Mouse (Mus musculus): ENCODE measurements around the gene Trpm1. TPM values are rescaled to one million over a fixed set of nuclear protein-coding genes. Genes with fewer than 3 reads are reported as not detected.

Gene Trpm1
- total and polyA plus RNA-seq, 3 experiments: 5.9 to 10.7 (median 6.1) TPM

- in situ Hi-C loops (cut with MboI; ENCODE audit: low pct_ligation_motif_present, low pct_unique_long_range_greater_than_20kb, low sequenced_read_pairs) (no loop called here), dilution Hi-C loops (cut with MboI; ENCODE audit: extremely low pct_ligation_motif_present, extremely low pct_unique_long_range_greater_than_20kb, low sequenced_read_pairs) (no loop called here)
- Histone ChIP-seq H3K4me1 (ENCODE audit: control insufficient read depth in 1 of 2, insufficient read depth in 2 of 2) (no peaks in the 10 kb centered on the region), H3K4me3 (replicated peaks in 1 of 3; ENCODE audit: low read depth in 2 of 3, low read length in 2 of 3, poor library complexity in 1 of 3) (no peak overlapping the region), H3K9ac (ENCODE audit: insufficient read depth, low read depth) (no peak overlapping the region), H3K36me3 (replicated peaks in 1 of 2; ENCODE audit: control insufficient read depth in 1 of 2, insufficient read depth in 1 of 2, low read length in 1 of 2) (peaks cover 11 to 68% of the 10 kb centered on the region in 2 experiments), H3K79me2 (replicated peaks; ENCODE audit: control insufficient read depth, extremely low read depth, insufficient read depth, poor library complexity, severe bottlenecking) (no peaks in the 10 kb centered on the region), H3K27me3 (replicated peaks) (no peaks in the 10 kb centered on the region), H3K27ac (ENCODE audit: insufficient read depth, low read depth) (no peak overlapping the region), H3K4me2 (ENCODE audit: insufficient read depth, low read depth, poor library complexity, severe bottlenecking) (no peak overlapping the region), H3K9me3 (replicated peaks; ENCODE audit: low read length) (peaks cover 6% of the 10 kb centered on the region)
- no peak for DNase-seq (ENCODE audit: extremely low read depth)
- no peak for TF ChIP-seq ZMIZ1 (IDR thresholded peaks at IDR 0.05; ENCODE audit: low read depth, low read length)
- TF ChIP-seq JUN (IDR thresholded peaks at IDR 0.05; ENCODE audit: insufficient read depth, low read depth, low read length): no peak
- TF ChIP-seq BHLHE40 (IDR thresholded peaks at IDR 0.05; ENCODE audit: low read depth, low read length): no peak
- no peak for TF ChIP-seq USF2 (conservative IDR thresholded peaks at IDR 0.05; ENCODE audit: low read depth, low read length)
- no peak for TF ChIP-seq HCFC1 (IDR thresholded peaks at IDR 0.05; ENCODE audit: low read depth, low read length)
- TF ChIP-seq CTCF (conservative IDR thresholded peaks at IDR 0.05 in 1 of 2, IDR thresholded peaks at IDR 0.05 in 1 of 2; ENCODE audit: low read depth in 2 of 2, low read length in 2 of 2): no peak
- no peak for TF ChIP-seq ETS1 (conservative IDR thresholded peaks at IDR 0.05; ENCODE audit: low read depth, low read length)
- TF ChIP-seq TBP (conservative IDR thresholded peaks at IDR 0.05; ENCODE audit: low read depth, low read length): no peak
- no peak for TF ChIP-seq MAZ (IDR thresholded peaks at IDR 0.05; ENCODE audit: low read depth, low read length)
- no peak for TF ChIP-seq ZKSCAN1 (IDR thresholded peaks at IDR 0.05; ENCODE audit: borderline replicate concordance, low read depth, low read length)
- no peak for TF ChIP-seq JUND (conservative IDR thresholded peaks at IDR 0.05; ENCODE audit: low read depth, low read length)
- no peak for TF ChIP-seq USF1 (IDR thresholded peaks at IDR 0.05; ENCODE audit: low read depth, low read length)
Measured at GRCm38 (mm10) chr7:64265502-64266279, 112.1 kb downstream of the Trpm1 start.

GRCm38 (mm10) chr7:64266587-64266986, 113.0 kb downstream of the Trpm1 start:
- peaks cover 11 to 61% of the 10 kb centered on the region in 2 experiments for H3K36me3 ChIP-seq (replicated peaks in 1 of 2; ENCODE audit: control insufficient read depth in 1 of 2, insufficient read depth in 1 of 2, low read length in 1 of 2)
- H3K27ac ChIP-seq (ENCODE audit: insufficient read depth, low read depth): no peak overlapping the region
- dilution Hi-C loops (cut with MboI; ENCODE audit: extremely low pct_ligation_motif_present, extremely low pct_unique_long_range_greater_than_20kb, low sequenced_read_pairs) (no loop called here), in situ Hi-C loops (cut with MboI; ENCODE audit: low pct_ligation_motif_present, low pct_unique_long_range_greater_than_20kb, low sequenced_read_pairs) (no loop called here)
- no peaks in the 10 kb centered on the region for H3K27me3 ChIP-seq (replicated peaks)
- no peaks in the 10 kb centered on the region for H3K4me1 ChIP-seq (ENCODE audit: control insufficient read depth in 1 of 2, insufficient read depth in 2 of 2)
- H3K4me2 ChIP-seq (ENCODE audit: insufficient read depth, low read depth, poor library complexity, severe bottlenecking): no peak overlapping the region
- no peak for DNase-seq (ENCODE audit: extremely low read depth)
- H3K79me2 ChIP-seq (replicated peaks; ENCODE audit: control insufficient read depth, extremely low read depth, insufficient read depth, poor library complexity, severe bottlenecking): no peaks in the 10 kb centered on the region
- no peak overlapping the region for H3K9ac ChIP-seq (ENCODE audit: insufficient read depth, low read depth)
- peaks cover 6% of the 10 kb centered on the region for H3K9me3 ChIP-seq (replicated peaks; ENCODE audit: low read length)
- no peak overlapping the region for H3K4me3 ChIP-seq (replicated peaks in 1 of 3; ENCODE audit: low read depth in 2 of 3, low read length in 2 of 3, poor library complexity in 1 of 3)
- TF ChIP-seq RCOR1 (conservative IDR thresholded peaks at IDR 0.05; ENCODE audit: low read depth, low read length): no peak
- no peak for TF ChIP-seq MEF2A (IDR thresholded peaks at IDR 0.05; ENCODE audit: borderline replicate concordance, low read depth, low read length)
- no peak for TF ChIP-seq MAFK (IDR thresholded peaks at IDR 0.05; ENCODE audit: insufficient replicate concordance, low read length)
- no peak for TF ChIP-seq ZC3H11A (IDR thresholded peaks at IDR 0.05; ENCODE audit: low read depth, low read length)
- no peak for TF ChIP-seq USF1 (IDR thresholded peaks at IDR 0.05; ENCODE audit: low read depth, low read length)
- no peak for TF ChIP-seq MAZ (IDR thresholded peaks at IDR 0.05; ENCODE audit: low read depth, low read length)
- TF ChIP-seq UBTF (IDR thresholded peaks at IDR 0.05; ENCODE audit: low read depth, low read length): no peak
- TF ChIP-seq JUN (IDR thresholded peaks at IDR 0.05; ENCODE audit: insufficient read depth, low read depth, low read length): no peak
- TF ChIP-seq ZKSCAN1 (IDR thresholded peaks at IDR 0.05; ENCODE audit: borderline replicate concordance, low read depth, low read length): no peak
- no peak for TF ChIP-seq NELFE (IDR thresholded peaks at IDR 0.05; ENCODE audit: low read depth, low read length)
- no peak for TF ChIP-seq MXI1 (IDR thresholded peaks at IDR 0.05; ENCODE audit: low read depth, low read length)
- no peak for TF ChIP-seq ETS1 (conservative IDR thresholded peaks at IDR 0.05; ENCODE audit: low read depth, low read length)
- no peak for TF ChIP-seq MAX (IDR thresholded peaks at IDR 0.05; ENCODE audit: low read length)
- TF ChIP-seq ZNF384 (IDR thresholded peaks at IDR 0.05; ENCODE audit: low read depth, low read length): no peak
- TF ChIP-seq NRF1 (IDR thresholded peaks at IDR 0.05; ENCODE audit: low read depth, low read length): no peak
- no peak for TF ChIP-seq KAT2A (IDR thresholded peaks at IDR 0.05; ENCODE audit: insufficient replicate concordance, low read length)
- TF ChIP-seq HCFC1 (IDR thresholded peaks at IDR 0.05; ENCODE audit: low read depth, low read length): no peak
- no peak for TF ChIP-seq EP300 (IDR thresholded peaks at IDR 0.05; ENCODE audit: low read length)

Measured in CH12.LX (cell line).